Comparison of ENCODE assay signal across 10 mouse cellular contexts in genomic region chr17:27048445-27049239, GRCm38 (mm10). TPM values are rescaled to one million over a fixed set of nuclear protein-coding genes. Genes with fewer than 3 reads are reported as not detected.
DNase-seq lines count a peak whose midpoint lies in the region; ATAC-seq and TF ChIP-seq lines count a peak whose summit lies in the region.
"Had no signal": no experiment of that assay in that cellular context is flagged by ENCODE, and none has a peak within 500 bp of the region (broad histone marks: within the 10 kb centered on the region; RNA-seq: fewer than 3 reads in every experiment).

No protein-coding gene starts in this region.

- no peaks in the 10 kb centered on the region for H3K36me3 ChIP-seq in forebrain, embryonic 12.5 days (replicated peaks)
- no peaks in the 10 kb centered on the region for H3K36me3 ChIP-seq in forebrain, embryonic 15.5 days
- no peaks in the 10 kb centered on the region for H3K36me3 ChIP-seq in midbrain, embryonic 10.5 days
- H3K36me3 ChIP-seq in midbrain, embryonic 16.5 days (ENCODE audit: control insufficient read depth, insufficient read depth, low read length): no peaks in the 10 kb centered on the region
- no peaks in the 10 kb centered on the region for H3K36me3 ChIP-seq in hindbrain, postnatal 0 days (ENCODE audit: insufficient read depth, low read length)
- H3K36me3 ChIP-seq in stomach, embryonic 15.5 days: no peaks in the 10 kb centered on the region

- peaks cover 4% of the 10 kb centered on the region; the same call in 1 of the 2 replicates for H3K4me1 ChIP-seq in forebrain, embryonic 12.5 days
- H3K4me1 ChIP-seq in forebrain, embryonic 15.5 days: no peaks in the 10 kb centered on the region
- H3K4me1 ChIP-seq in midbrain, embryonic 10.5 days: peaks cover 21% of the 10 kb centered on the region
- no peaks in the 10 kb centered on the region for H3K4me1 ChIP-seq in midbrain, embryonic 16.5 days (ENCODE audit: control insufficient read depth, insufficient read depth, low read length)
- no peaks in the 10 kb centered on the region for H3K4me1 ChIP-seq in hindbrain, postnatal 0 days (ENCODE audit: insufficient read depth, low read length)
- peaks cover 31% of the 10 kb centered on the region for H3K4me1 ChIP-seq in stomach, embryonic 15.5 days

- no peak for ATAC-seq in forebrain, embryonic 12.5 days (ENCODE audit: low FRiP score)
- no peak for ATAC-seq in forebrain, embryonic 15.5 days (replicated peaks)
- no peak for ATAC-seq in midbrain, embryonic 16.5 days
- ATAC-seq in hindbrain, postnatal 0 days: peak; percentile 64; the same call in 1 of the 2 replicates
- ATAC-seq in stomach, embryonic 15.5 days (ENCODE audit: insufficient read depth, low FRiP score, low read depth): 0 out of 2 replicates have a peak, but pooled peaks have one; percentile 33

- H3K4me3 ChIP-seq in forebrain, embryonic 12.5 days (replicated peaks): no peak overlapping the region
- H3K4me3 ChIP-seq in forebrain, embryonic 15.5 days: no peak overlapping the region
- no peak overlapping the region for H3K4me3 ChIP-seq in midbrain, embryonic 10.5 days
- H3K4me3 ChIP-seq in midbrain, embryonic 16.5 days (ENCODE audit: low read depth, low read length): no peak overlapping the region
- H3K4me3 ChIP-seq in hindbrain, postnatal 0 days (ENCODE audit: low read length): no peak overlapping the region
- H3K4me3 ChIP-seq in stomach, embryonic 15.5 days (replicated peaks): no peak overlapping the region

- H3K9me3 ChIP-seq in forebrain, embryonic 12.5 days: no peaks in the 10 kb centered on the region
- no peaks in the 10 kb centered on the region for H3K9me3 ChIP-seq in forebrain, embryonic 15.5 days
- no peaks in the 10 kb centered on the region for H3K9me3 ChIP-seq in midbrain, embryonic 10.5 days (replicated peaks)
- no peaks in the 10 kb centered on the region for H3K9me3 ChIP-seq in midbrain, embryonic 16.5 days (replicated peaks; ENCODE audit: control insufficient read depth, low read length, poor library complexity, severe bottlenecking)
- H3K9me3 ChIP-seq in hindbrain, postnatal 0 days (ENCODE audit: low read length): no peaks in the 10 kb centered on the region
- H3K9me3 ChIP-seq in stomach, embryonic 15.5 days: no peaks in the 10 kb centered on the region

- H3K4me2 ChIP-seq in forebrain, embryonic 12.5 days: no peak overlapping the region
- H3K4me2 ChIP-seq in forebrain, embryonic 15.5 days (replicated peaks): no peak overlapping the region
- H3K4me2 ChIP-seq in midbrain, embryonic 16.5 days (ENCODE audit: low read length): no peak overlapping the region
- no peak overlapping the region for H3K4me2 ChIP-seq in hindbrain, postnatal 0 days (ENCODE audit: low read depth, low read length)
- H3K4me2 ChIP-seq in stomach, embryonic 15.5 days: no peak overlapping the region

- no peak overlapping the region for H3K9ac ChIP-seq in forebrain, embryonic 12.5 days
- H3K9ac ChIP-seq in forebrain, embryonic 15.5 days (replicated peaks): no peak overlapping the region
- H3K9ac ChIP-seq in midbrain, embryonic 16.5 days (ENCODE audit: low read depth, low read length): no peak overlapping the region
- no peak overlapping the region for H3K9ac ChIP-seq in hindbrain, postnatal 0 days (replicated peaks; ENCODE audit: low read length)
- H3K9ac ChIP-seq in stomach, embryonic 15.5 days: no peak overlapping the region

- WGBS in forebrain, embryonic 12.5 days: 74% methylated on average over 14 of the region's 14 CpGs
- WGBS in forebrain, embryonic 15.5 days: 80% methylated on average over 14 of the region's 14 CpGs
- WGBS in midbrain, embryonic 10.5 days: 84% methylated on average over 14 of the region's 14 CpGs
- 82% methylated on average over 14 of the region's 14 CpGs for whole genome bisulfite sequencing in midbrain, embryonic 16.5 days
- 79% methylated on average over 14 of the region's 14 CpGs for WGBS in hindbrain, postnatal 0 days
- 50% methylated on average over 14 of the region's 14 CpGs for WGBS in stomach, embryonic 15.5 days

- H3K27ac ChIP-seq in forebrain, embryonic 12.5 days: 0 out of 2 replicates have a peak overlapping the region, but pooled peaks have one; percentile 13
- no peak overlapping the region for H3K27ac ChIP-seq in forebrain, embryonic 15.5 days (replicated peaks)
- H3K27ac ChIP-seq in midbrain, embryonic 10.5 days (replicated peaks): peak overlapping the region; percentile 38; the same call in 1 of the 2 replicates
- H3K27ac ChIP-seq in midbrain, embryonic 16.5 days (ENCODE audit: low read length): no peak overlapping the region
- H3K27ac ChIP-seq in hindbrain, postnatal 0 days: no peak overlapping the region; the same call in 1 of the 2 replicates
- H3K27ac ChIP-seq in stomach, embryonic 15.5 days: peak overlapping the region; percentile 86

- no peak for TF ChIP-seq CTCF in hindbrain, postnatal 0 days (IDR thresholded peaks at IDR 0.05; ENCODE audit: low read depth)

- DNase-seq in midbrain, embryonic 10.5 days (ENCODE audit: low spot score): no peak
- peak; percentile 33 for DNase-seq in hindbrain, postnatal 0 days (ENCODE audit: low spot score)
- DNase-seq in spleen, postnatal 4 days (ENCODE audit: low spot score in 2 of 2): no peak
- DNase-seq in frontal cortex, postnatal 25 days (ENCODE audit: low spot score in 2 of 2): no peak
- DNase-seq: adrenal gland, adult 2 months; kidney, adult 2 months had no signal

- peaks cover 3% of the 10 kb centered on the region; the same call in 1 of the 2 replicates for H3K27me3 ChIP-seq in forebrain, embryonic 12.5 days
- H3K27me3 ChIP-seq in forebrain, embryonic 15.5 days: no peaks in the 10 kb centered on the region
- no peaks in the 10 kb centered on the region for H3K27me3 ChIP-seq in midbrain, embryonic 10.5 days (ENCODE audit: low read depth, poor library complexity, severe bottlenecking)
- H3K27me3 ChIP-seq in midbrain, embryonic 16.5 days (ENCODE audit: control insufficient read depth, insufficient read depth, low read depth, low read length): no peaks in the 10 kb centered on the region
- H3K27me3 ChIP-seq in hindbrain, postnatal 0 days (ENCODE audit: insufficient read depth, low read length): no peaks in the 10 kb centered on the region
- no peaks in the 10 kb centered on the region for H3K27me3 ChIP-seq in stomach, embryonic 15.5 days (replicated peaks)

RNA-seq across cellular contexts. Expression of gene Itpr3, which starts 8.5 kb away (rescaled TPM):
- polyA plus RNA-seq in forebrain, embryonic 12.5 days (2016; fragmentation: Nextera tagmentation; extraction: Ambion mirVana): 1.6 and 3.3 TPM in 2 replicates
- polyA plus RNA-seq in forebrain, embryonic 15.5 days (2015; fragmentation: Nextera tagmentation; extraction: Ambion mirVana): 0.43 and 0.46 TPM in 2 replicates
- 1.0 and 1.3 TPM in 2 replicates for polyA plus RNA-seq in midbrain, embryonic 10.5 days (2016; fragmentation: Nextera tagmentation; extraction: Ambion mirVana)
- polyA plus RNA-seq in midbrain, embryonic 16.5 days (2015; fragmentation: Nextera tagmentation; extraction: Ambion mirVana): 0.70 and 0.73 TPM in 2 replicates
- total RNA-seq in hindbrain, postnatal 0 days (2014; rRNA removed): 2.3 and 4.0 TPM in 2 replicates
- polyA plus RNA-seq in hindbrain, postnatal 0 days (2015; fragmentation: Nextera tagmentation; extraction: Ambion mirVana): 0.58 TPM in 2 replicates
- 10.8 and 12.3 TPM in 2 replicates for polyA plus RNA-seq in stomach, embryonic 15.5 days (2015; fragmentation: Nextera tagmentation; extraction: Ambion mirVana)

RNA-seq across cellular contexts. Expression of gene Bak1, which starts 19.8 kb away (rescaled TPM):
- polyA plus RNA-seq in forebrain, embryonic 12.5 days (2016; fragmentation: Nextera tagmentation; extraction: Ambion mirVana): 3.0 and 3.1 TPM in 2 replicates
- polyA plus RNA-seq in forebrain, embryonic 15.5 days (2015; fragmentation: Nextera tagmentation; extraction: Ambion mirVana): 2.3 and 2.7 TPM in 2 replicates
- polyA plus RNA-seq in midbrain, embryonic 10.5 days (2016; fragmentation: Nextera tagmentation; extraction: Ambion mirVana): 2.8 and 3.4 TPM in 2 replicates
- polyA plus RNA-seq in midbrain, embryonic 16.5 days (2015; fragmentation: Nextera tagmentation; extraction: Ambion mirVana): 2.9 and 3.7 TPM in 2 replicates
- total RNA-seq in hindbrain, postnatal 0 days (2014; rRNA removed): 62.9 and 70.8 TPM in 2 replicates
- polyA plus RNA-seq in hindbrain, postnatal 0 days (2015; fragmentation: Nextera tagmentation; extraction: Ambion mirVana): 4.0 and 4.2 TPM in 2 replicates
- 4.6 and 5.7 TPM in 2 replicates for polyA plus RNA-seq in stomach, embryonic 15.5 days (2015; fragmentation: Nextera tagmentation; extraction: Ambion mirVana)

Comparison
In these comparisons a context has a peak if more than half of its experiments do, and no peak if none do; other contexts are left out.
1. H3K27ac ChIP-seq: peak in forebrain, embryonic 12.5 days (single experiment), midbrain, embryonic 10.5 days (single experiment) and stomach, embryonic 15.5 days (single experiment); none in forebrain, embryonic 15.5 days (single experiment), midbrain, embryonic 16.5 days (single experiment) and hindbrain, postnatal 0 days (single experiment).
2. ATAC-seq: peak in hindbrain, postnatal 0 days (single experiment) and stomach, embryonic 15.5 days (single experiment); none in forebrain, embryonic 12.5 days (single experiment), forebrain, embryonic 15.5 days (single experiment) and midbrain, embryonic 16.5 days (single experiment).